Mouse (Mus musculus) testis, adult 2 months (tissue): ENCODE data around the gene Fam163b. TPM values are rescaled to one million over a fixed set of nuclear protein-coding genes. Genes with fewer than 3 reads are reported as not detected.

Source experiments
- H3K27ac ChIP-seq: fragments of 200-500 bp; 2 replicates; pipeline ENCODE4 v1.5.1; 2012; ENCODE audit warnings: low read depth, low read length; ENCODE audit not compliant: control insufficient read depth, insufficient read depth
- H3K27me3 ChIP-seq: fragments of 200-500 bp; 2 replicates; pipeline ENCODE4 v1.6.1; 2012; ENCODE audit warnings: mild to moderate bottlenecking, low read length, moderate library complexity; ENCODE audit not compliant: control insufficient read depth, insufficient read depth
- H3K36me3 ChIP-seq: fragments of 200-500 bp; 2 replicates; pipeline ENCODE4 v1.6.1; 2012; ENCODE audit warnings: mild to moderate bottlenecking, low read length; ENCODE audit not compliant: control insufficient read depth, insufficient read depth
- H3K4me1 ChIP-seq: fragments of 200-500 bp; 2 replicates; pipeline ENCODE4 v1.6.1; 2012; ENCODE audit warnings: low read length; ENCODE audit not compliant: control insufficient read depth, insufficient read depth
- H3K4me3 ChIP-seq: fragments of 200-500 bp; 2 replicates; pipeline ENCODE4 v1.5.1; 2012; ENCODE audit warnings: low read depth, mild to moderate bottlenecking, low read length, moderate library complexity, mixed read lengths; ENCODE audit not compliant: control insufficient read depth
- CTCF ChIP-seq: fragments of 200-500 bp; IDR thresholded peaks from 2 replicates; pipeline ENCODE4 v1.5.1; 2012; ENCODE audit warnings: low read depth, mild to moderate bottlenecking, inconsistent platforms, low read length, moderate library complexity; ENCODE audit not compliant: control insufficient read depth, insufficient read depth, insufficient replicate concordance
- POLR2A ChIP-seq: fragments of 200-500 bp; IDR thresholded peaks from 2 replicates; pipeline ENCODE4 v1.6.1; 2012; ENCODE audit warnings: low read depth, mild to moderate bottlenecking, inconsistent platforms, low read length, moderate library complexity; ENCODE audit not compliant: control insufficient read depth
- polyA plus RNA-seq: library from polyadenylated mRNA; depleted of rRNA; stranded (reverse); fragments of >200 nt; gene quantifications from 2 replicates; pipeline ENCODE4 v1.2.3, GENCODE M21; 2012

Gene Fam163b
- polyA plus RNA-seq, 1 experiment, result 0.54 TPM

GRCm38 (mm10) chr2:27156596-27156995 is 14.3 kb upstream of the Fam163b start:
- Histone ChIP-seq H3K36me3 (no peaks in the 10 kb centered on the region), H3K27me3 (no peaks in the 10 kb centered on the region), H3K4me3 (no peak overlapping the region), H3K27ac (no peak overlapping the region), H3K4me1 (no peaks in the 10 kb centered on the region)
- TF ChIP-seq POLR2A, result no peak
- no peak for TF ChIP-seq CTCF

- no peak for TF ChIP-seq CTCF
- TF ChIP-seq POLR2A, result no peak
- Histone ChIP-seq H3K4me3 (no peak overlapping the region), H3K36me3 (no peaks in the 10 kb centered on the region)
Observed at GRCm38 (mm10) chr2:27154466-27155185, 12.3 kb upstream of the Fam163b start.

GRCm38 (mm10) chr2:27149457-27149856 is 7.2 kb upstream of the Fam163b start:
- no peak for TF ChIP-seq CTCF
- no peak for TF ChIP-seq POLR2A
- Histone ChIP-seq H3K4me3 (no peak overlapping the region), H3K27ac (no peak overlapping the region), H3K36me3 (no peaks in the 10 kb centered on the region), H3K4me1 (no peaks in the 10 kb centered on the region), H3K27me3 (no peaks in the 10 kb centered on the region)

More at GRCm38 (mm10) chr2:27154466-27155185, 12.3 kb upstream of the Fam163b start:
- no peak overlapping the region for H3K27ac ChIP-seq
- H3K27me3 ChIP-seq, result no peaks in the 10 kb centered on the region
- H3K4me1 ChIP-seq, result no peaks in the 10 kb centered on the region

- H3K4me3 ChIP-seq, result no peak overlapping the region
- TF ChIP-seq POLR2A (no peak), CTCF (no peak)
- no peaks in the 10 kb centered on the region for H3K36me3 ChIP-seq
- peaks cover 6% of the 10 kb centered on the region for H3K4me1 ChIP-seq
- H3K27me3 ChIP-seq, result no peaks in the 10 kb centered on the region
- no peak overlapping the region for H3K27ac ChIP-seq
Observed at GRCm38 (mm10) chr2:27146840-27147239, 4.5 kb upstream of the Fam163b start.

- Histone ChIP-seq H3K27ac (no peak overlapping the region), H3K36me3 (no peaks in the 10 kb centered on the region), H3K27me3 (no peaks in the 10 kb centered on the region), H3K4me3 (no peak overlapping the region), H3K4me1 (peaks cover 6% of the 10 kb centered on the region)
- no peak for TF ChIP-seq POLR2A
- no peak for TF ChIP-seq CTCF
Observed at GRCm38 (mm10) chr2:27144957-27145356, 2.7 kb upstream of the Fam163b start.

GRCm38 (mm10) chr2:27138356-27138755 is 3.9 kb downstream of the Fam163b start:
- no peak overlapping the region for H3K4me3 ChIP-seq
- TF ChIP-seq CTCF, result no peak
- TF ChIP-seq POLR2A, result no peak

GRCm38 (mm10) chr2:27136789-27137188 is 5.5 kb downstream of the Fam163b start:
- no peaks in the 10 kb centered on the region for H3K27me3 ChIP-seq
- no peak for TF ChIP-seq CTCF
- TF ChIP-seq POLR2A, result no peak

More at GRCm38 (mm10) chr2:27138356-27138755, 3.9 kb downstream of the Fam163b start:
- no peak overlapping the region for H3K27ac ChIP-seq
- no peaks in the 10 kb centered on the region for H3K27me3 ChIP-seq
- peaks cover 6% of the 10 kb centered on the region for H3K4me1 ChIP-seq
- H3K36me3 ChIP-seq, result no peaks in the 10 kb centered on the region

GRCm38 (mm10) chr2:27136336-27136735 is 6.0 kb downstream of the Fam163b start:
- Histone ChIP-seq H3K4me1 (no peaks in the 10 kb centered on the region), H3K36me3 (no peaks in the 10 kb centered on the region), H3K27ac (no peak overlapping the region), H3K4me3 (no peak overlapping the region), H3K27me3 (no peaks in the 10 kb centered on the region)
- TF ChIP-seq CTCF (no peak), POLR2A (no peak)

More at GRCm38 (mm10) chr2:27136789-27137188, 5.5 kb downstream of the Fam163b start:
- H3K27ac ChIP-seq, result no peak overlapping the region
- no peak overlapping the region for H3K4me3 ChIP-seq
- H3K36me3 ChIP-seq, result no peaks in the 10 kb centered on the region
- H3K4me1 ChIP-seq, result no peaks in the 10 kb centered on the region; the same call in 1 of the 2 replicates
